Mouse (Mus musculus) lung, postnatal 36 days (tissue): ENCODE results near the gene Trove2.

Source experiments
- DNase-seq: peaks from one replicate; pipeline ENCODE4 v3.0.0; 2022; ENCODE audit warnings: mixed read lengths

The Trove2 gene

GRCm38 (mm10) chr1:143776446-143777411, at the start of gene Trove2, which contains the start of gene Uchl5:
Gene Trove2, minus strand, starts transcription at chr1:143777068.
Gene Uchl5, plus strand, starts transcription at chr1:143777272.
- peak; percentile 97 for DNase-seq

- no peak for DNase-seq
Measured at GRCm38 (mm10) chr1:143822677-143823076, 45.8 kb upstream of the Trove2 start.

- no peak for DNase-seq
Measured at GRCm38 (mm10) chr1:143820096-143820877, 43.4 kb upstream of the Trove2 start.

GRCm38 (mm10) chr1:143813676-143814360, 37.0 kb upstream of the Trove2 start:
- DNase-seq, result peak; percentile 91

- peak; percentile 47 for DNase-seq
Measured at GRCm38 (mm10) chr1:143809062-143809461, 32.2 kb upstream of the Trove2 start.

GRCm38 (mm10) chr1:143803537-143803936, 26.7 kb upstream of the Trove2 start:
- peak; percentile 83 for DNase-seq

GRCm38 (mm10) chr1:143788584-143789227, 11.8 kb upstream of the Trove2 start:
- DNase-seq, result peak; percentile 64

GRCm38 (mm10) chr1:143777558-143778218, 820 bp upstream of the Trove2 start:
- peak; percentile 9 for DNase-seq

GRCm38 (mm10) chr1:143773909-143774308, 3.0 kb downstream of the Trove2 start:
- DNase-seq, result no peak

GRCm38 (mm10) chr1:143773082-143773481, 3.8 kb downstream of the Trove2 start:
- DNase-seq, result no peak

- peak; percentile 46 for DNase-seq
Measured at GRCm38 (mm10) chr1:143770444-143771109, 6.3 kb downstream of the Trove2 start.

- DNase-seq, result no peak
Measured at GRCm38 (mm10) chr1:143766238-143766637, 10.6 kb downstream of the Trove2 start.

- no peak for DNase-seq
Measured at GRCm38 (mm10) chr1:143765801-143766200, 11.1 kb downstream of the Trove2 start.

GRCm38 (mm10) chr1:143764443-143764842, 12.4 kb downstream of the Trove2 start:
- DNase-seq, result peak; percentile 8

GRCm38 (mm10) chr1:143762159-143762558, 14.7 kb downstream of the Trove2 start:
- DNase-seq, result no peak

GRCm38 (mm10) chr1:143745871-143746270, 31.0 kb downstream of the Trove2 start:
- no peak for DNase-seq

- DNase-seq, result no peak
Measured at GRCm38 (mm10) chr1:143742186-143742585, 34.7 kb downstream of the Trove2 start.

- no peak for DNase-seq
Measured at GRCm38 (mm10) chr1:143741331-143741730, 35.5 kb downstream of the Trove2 start.

- DNase-seq, result no peak
Measured at GRCm38 (mm10) chr1:143740581-143740980, 36.3 kb downstream of the Trove2 start.

GRCm38 (mm10) chr1:143739361-143740350, 37.2 kb downstream of the Trove2 start:
- peak; percentile 92 for DNase-seq
